Mouse (Mus musculus) limb, embryonic 13.5 days (tissue): ENCODE results near the gene Pde6c. TPM values are rescaled to one million over a fixed set of nuclear protein-coding genes. Genes with fewer than 3 reads are reported as not detected.

Experiments used
- ATAC-seq: fragments of 200-750 bp; cut with Nextera tagmentation; 2 replicates; pipeline ENCODE4 v1.8.0; 2017; ENCODE audit warnings: low read depth, moderate number of reproducible peaks, moderate TSS enrichment; ENCODE audit not compliant: low FRiP score
- H3K27ac ChIP-seq: fragments of 300-500 bp; sonication (generic); 2 replicates; pipeline ENCODE4 v1.5.1; 2015; ENCODE audit warnings: inconsistent platforms, mild to moderate bottlenecking, moderate library complexity
- H3K27me3 ChIP-seq: fragments of 300-500 bp; sonication (generic); 2 replicates; pipeline ENCODE4 v1.6.1; 2015; ENCODE audit warnings: mild to moderate bottlenecking, inconsistent platforms
- H3K36me3 ChIP-seq: fragments of 300-500 bp; sonication (generic); 2 replicates; pipeline ENCODE4 v1.6.1; 2015; ENCODE audit warnings: inconsistent platforms, mild to moderate bottlenecking, moderate library complexity
- H3K4me1 ChIP-seq: fragments of 300-500 bp; sonication (generic); 2 replicates; pipeline ENCODE4 v1.6.1; 2015; ENCODE audit warnings: inconsistent platforms
- H3K4me2 ChIP-seq: fragments of 300-500 bp; sonication (generic); replicated peaks from 2 replicates; pipeline ENCODE4 v1.6.1; 2015; ENCODE audit warnings: inconsistent platforms, mild to moderate bottlenecking, moderate library complexity
- H3K4me3 ChIP-seq: fragments of 300-500 bp; sonication (generic); 2 replicates; pipeline ENCODE4 v1.5.1; 2015; ENCODE audit warnings: moderate library complexity, mild to moderate bottlenecking, inconsistent platforms
- H3K9ac ChIP-seq: fragments of 300-500 bp; sonication (generic); 2 replicates; pipeline ENCODE4 v1.6.1; 2015; ENCODE audit warnings: mild to moderate bottlenecking, inconsistent platforms
- H3K9me3 ChIP-seq: fragments of 300-500 bp; sonication (generic); 2 replicates; pipeline ENCODE4 v1.6.1; 2016; ENCODE audit warnings: inconsistent platforms
- WGBS: fragments of 180-500 bp; shearing (Covaris S2); methylation state at CpG from one replicate; pipeline ENCODE4 v1.1.7; 2015; 5-methylcytosine and 5-hydroxymethylcytosine counted together
- polyA plus RNA-seq: library from polyadenylated mRNA; unstranded; fragments of >200 nt; fragmentation: Nextera tagmentation; extraction: Ambion mirVana; gene quantifications from 2 replicates; pipeline ENCODE4 v1.2.1, GENCODE M21; 2015

Gene Pde6c
- not detected in 2 replicates for polyA plus RNA-seq

DNA sequence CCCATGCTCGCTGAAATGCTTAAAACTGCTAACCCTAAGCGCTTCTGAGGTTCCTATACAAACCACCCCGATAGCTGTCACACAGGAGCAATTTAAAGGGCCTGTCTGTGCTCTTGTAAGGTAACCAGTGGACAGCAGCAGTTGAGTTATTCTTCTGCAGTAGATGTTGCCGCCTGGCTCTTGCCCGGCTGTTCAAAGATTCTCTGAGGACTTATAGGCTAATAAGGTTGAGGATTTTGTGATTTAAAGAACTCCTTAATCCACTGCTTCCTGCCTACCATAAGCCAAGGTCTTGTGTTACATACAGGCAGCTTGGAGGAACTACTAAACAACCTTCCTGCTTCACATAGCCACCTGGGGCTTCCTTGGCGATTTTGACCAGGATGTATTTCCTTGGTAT lies at the start of gene Pde6c:
Gene Pde6c (plus strand): TSS at position 301 of the 400 bp plus-strand sequence.
- no peak for ATAC-seq
- H3K36me3 ChIP-seq = no peaks in the 10 kb centered on the region
- H3K9ac ChIP-seq = no peak within 1 kb of the TSS
- H3K4me2 ChIP-seq = no peak within 1 kb of the TSS
- no peaks in the 10 kb centered on the region for H3K4me1 ChIP-seq
- H3K27me3 ChIP-seq = no peaks in the 10 kb centered on the region
- H3K27ac ChIP-seq = no peak within 1 kb of the TSS
- H3K9me3 ChIP-seq = no peaks in the 10 kb centered on the region
- no peak within 1 kb of the TSS for H3K4me3 ChIP-seq
- WGBS = 62% methylated on average over 6 of the region's 6 CpGs

- H3K4me2 ChIP-seq = no peak overlapping the region
- H3K27me3 ChIP-seq = no peaks in the 10 kb centered on the region
- no peak for ATAC-seq
- H3K9me3 ChIP-seq = no peaks in the 10 kb centered on the region
- H3K36me3 ChIP-seq = no peaks in the 10 kb centered on the region
- no peaks in the 10 kb centered on the region for H3K4me1 ChIP-seq
- H3K27ac ChIP-seq = no peak overlapping the region
- no peak overlapping the region for H3K9ac ChIP-seq
- 58% methylated on average over 5 of the region's 5 CpGs for WGBS
- H3K4me3 ChIP-seq = no peak overlapping the region
Observed at GRCm38 (mm10) chr19:38082931-38083525, 49.6 kb upstream of the Pde6c start.

- H3K4me1 ChIP-seq = no peaks in the 10 kb centered on the region
- no peak overlapping the region for H3K4me3 ChIP-seq
- WGBS = 88% methylated on average over 4 of the region's 4 CpGs
- H3K27me3 ChIP-seq = no peaks in the 10 kb centered on the region
- H3K9me3 ChIP-seq = no peaks in the 10 kb centered on the region
- no peak overlapping the region for H3K4me2 ChIP-seq
- no peak overlapping the region for H3K9ac ChIP-seq
- no peaks in the 10 kb centered on the region for H3K36me3 ChIP-seq
- no peak overlapping the region for H3K27ac ChIP-seq
- no peak for ATAC-seq
Observed at GRCm38 (mm10) chr19:38085841-38086240, 46.7 kb upstream of the Pde6c start.

DNA sequence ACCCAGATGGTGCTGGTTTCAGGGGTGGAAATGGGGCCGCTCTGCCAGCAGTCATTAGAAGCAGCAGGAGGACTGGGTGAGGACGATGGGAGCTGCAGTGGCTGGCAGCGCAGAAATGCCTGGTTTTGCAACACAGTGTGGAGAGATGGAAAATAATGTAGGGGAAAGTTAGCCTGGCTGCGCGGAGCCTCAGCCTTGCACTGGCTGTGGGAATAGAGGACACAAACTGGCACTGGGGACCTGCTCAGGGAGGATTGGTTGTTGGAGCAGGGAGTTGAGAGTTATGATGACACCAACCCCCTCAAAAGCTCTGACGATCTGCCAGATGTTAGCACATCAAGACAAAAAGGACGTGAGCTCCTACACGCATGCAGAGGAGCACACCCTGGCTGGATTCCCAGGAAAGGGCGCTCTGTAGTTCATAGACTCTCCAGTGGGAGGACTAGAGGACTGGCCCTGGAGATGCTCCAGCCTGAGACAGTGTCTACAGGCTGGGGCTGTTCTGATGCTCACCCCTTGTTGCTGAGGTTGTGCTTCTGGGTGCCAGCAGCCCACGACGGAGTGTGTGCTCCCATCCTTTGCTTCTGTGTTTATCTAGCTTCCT lies 45.5 kb upstream of the Pde6c start:
- no peaks in the 10 kb centered on the region for H3K9me3 ChIP-seq
- no peak overlapping the region for H3K27ac ChIP-seq
- H3K4me1 ChIP-seq = 0 out of 2 replicates have a peak, but pooled peaks cover 4% of the 10 kb centered on the region
- peak; percentile 59; the same call in 1 of the 2 replicates for ATAC-seq
- 57% methylated on average over 11 of the region's 11 CpGs for WGBS
- no peaks in the 10 kb centered on the region for H3K36me3 ChIP-seq
- H3K27me3 ChIP-seq = no peaks in the 10 kb centered on the region
- no peak overlapping the region for H3K4me3 ChIP-seq
- H3K9ac ChIP-seq = no peak overlapping the region
- no peak overlapping the region for H3K4me2 ChIP-seq

DNA sequence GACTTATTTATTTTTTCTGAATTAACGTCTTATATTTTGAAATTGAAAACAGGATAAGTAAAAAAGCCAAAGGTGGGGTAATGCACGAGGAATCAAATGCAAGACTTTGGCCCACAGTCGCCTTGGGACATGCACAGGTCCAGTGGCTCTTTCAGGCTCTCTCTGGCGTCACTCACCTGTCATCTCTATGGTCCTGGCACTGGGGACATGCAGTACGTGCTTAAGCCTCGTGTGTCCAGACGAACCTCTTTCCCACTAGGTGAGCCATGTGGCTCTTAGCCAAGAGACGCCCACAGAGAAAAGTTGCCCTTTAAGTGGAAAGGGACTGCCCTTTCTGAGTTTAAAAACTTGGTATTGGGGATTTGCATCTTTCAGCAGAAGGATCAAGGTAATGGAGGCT lies 43.2 kb upstream of the Pde6c start:
- Histone ChIP-seq H3K9me3 (no peaks in the 10 kb centered on the region), H3K4me2 (no peak overlapping the region), H3K4me3 (no peak overlapping the region), H3K27ac (no peak overlapping the region), H3K9ac (no peak overlapping the region), H3K27me3 (peaks cover 9% of the 10 kb centered on the region), H3K4me1 (0 out of 2 replicates have a peak, but pooled peaks cover 4% of the 10 kb centered on the region), H3K36me3 (no peaks in the 10 kb centered on the region)
- 75% methylated on average over 8 of the region's 8 CpGs for WGBS
- no peak for ATAC-seq

- Histone ChIP-seq H3K27me3 (peaks cover 31% of the 10 kb centered on the region), H3K27ac (no peak overlapping the region), H3K4me3 (no peak overlapping the region), H3K36me3 (no peaks in the 10 kb centered on the region), H3K9me3 (no peaks in the 10 kb centered on the region), H3K4me1 (0 out of 2 replicates have a peak, but pooled peaks cover 4% of the 10 kb centered on the region), H3K4me2 (no peak overlapping the region), H3K9ac (no peak overlapping the region)
- no peak for ATAC-seq
- WGBS = 33% methylated on average over 4 of the region's 4 CpGs
Observed at GRCm38 (mm10) chr19:38091512-38091985, 41.0 kb upstream of the Pde6c start.

DNA sequence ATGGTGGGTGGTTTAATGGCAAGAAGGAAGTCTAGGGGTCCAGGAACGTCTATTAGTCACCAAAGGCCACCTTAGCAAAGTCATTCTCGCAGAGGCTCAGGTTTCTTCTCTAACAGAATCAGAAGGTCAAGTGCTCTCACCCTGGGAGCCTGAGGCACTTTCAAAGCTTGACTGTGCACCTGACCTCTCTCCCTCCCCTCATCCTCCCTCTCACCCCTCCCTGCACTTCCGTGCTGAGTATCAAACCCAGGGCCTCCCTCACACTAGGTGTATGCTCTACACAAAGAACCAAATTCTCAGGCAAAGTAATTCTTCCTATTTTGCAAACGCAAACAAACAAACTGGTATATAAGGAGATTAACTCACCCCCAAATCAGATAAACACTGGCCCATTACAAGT lies 36.4 kb upstream of the Pde6c start:
- H3K27ac ChIP-seq = no peak overlapping the region
- peaks cover 71% of the 10 kb centered on the region for H3K27me3 ChIP-seq
- WGBS = 5% methylated on average over 4 of the region's 4 CpGs
- no peak overlapping the region for H3K4me3 ChIP-seq
- no peaks in the 10 kb centered on the region for H3K36me3 ChIP-seq
- ATAC-seq = no peak
- H3K9ac ChIP-seq = no peak overlapping the region
- H3K9me3 ChIP-seq = no peaks in the 10 kb centered on the region
- peaks cover 15% of the 10 kb centered on the region for H3K4me1 ChIP-seq
- no peak overlapping the region for H3K4me2 ChIP-seq

DNA sequence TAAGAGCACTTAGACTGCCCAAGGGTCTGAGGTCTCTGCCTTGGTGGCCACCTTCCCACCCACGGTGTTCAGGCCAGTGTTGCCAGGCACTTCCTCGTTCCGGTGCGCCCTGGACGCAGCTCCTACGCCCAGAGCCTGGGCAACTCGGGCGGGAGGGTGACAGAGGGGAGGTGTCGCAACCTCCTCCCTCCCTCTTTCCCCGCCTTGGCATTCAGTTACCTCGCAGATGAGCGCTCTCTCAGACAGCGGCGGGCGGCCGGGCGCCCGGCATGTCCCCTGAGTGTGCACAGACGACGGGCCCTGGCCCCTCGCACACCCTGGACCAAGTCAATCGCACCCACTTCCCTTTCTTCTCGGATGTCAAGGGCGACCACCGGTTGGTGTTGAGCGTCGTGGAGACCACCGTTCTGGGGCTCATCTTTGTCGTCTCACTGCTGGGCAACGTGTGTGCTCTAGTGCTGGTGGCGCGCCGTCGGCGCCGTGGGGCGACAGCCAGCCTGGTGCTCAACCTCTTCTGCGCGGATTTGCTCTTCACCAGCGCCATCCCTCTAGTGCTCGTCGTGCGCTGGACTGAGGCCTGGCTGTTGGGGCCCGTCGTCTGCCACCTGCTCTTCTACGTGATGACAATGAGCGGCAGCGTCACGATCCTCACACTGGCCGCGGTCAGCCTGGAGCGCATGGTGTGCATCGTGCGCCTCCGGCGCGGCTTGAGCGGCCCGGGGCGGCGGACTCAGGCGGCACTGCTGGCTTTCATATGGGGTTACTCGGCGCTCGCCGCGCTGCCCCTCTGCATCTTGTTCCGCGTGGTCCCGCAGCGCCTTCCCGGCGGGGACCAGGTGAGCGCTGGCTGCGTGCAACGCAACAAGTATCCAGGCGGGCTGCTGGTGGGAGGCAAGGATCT lies 35.5 kb upstream of the Pde6c start, which contains the start of gene Ffar4:
Gene Ffar4 (plus strand): TSS at position 214 of the 901 bp plus-strand sequence.
- H3K27me3 ChIP-seq = peaks cover 71% of the 10 kb centered on the region
- no peaks in the 10 kb centered on the region for H3K9me3 ChIP-seq
- 1% methylated on average over 74 of the region's 77 CpGs for WGBS
- H3K4me3 ChIP-seq = peak within 1 kb of the TSS; percentile 42
- H3K9ac ChIP-seq = peak within 1 kb of the TSS; percentile 43; the same call in 1 of the 2 replicates
- no peaks in the 10 kb centered on the region for H3K36me3 ChIP-seq
- H3K4me2 ChIP-seq = peak within 1 kb of the TSS; percentile 67
- H3K4me1 ChIP-seq = peaks cover 12% of the 10 kb centered on the region
- no peak within 1 kb of the TSS for H3K27ac ChIP-seq
- ATAC-seq = peak; percentile 36; the same call in 1 of the 2 replicates

DNA sequence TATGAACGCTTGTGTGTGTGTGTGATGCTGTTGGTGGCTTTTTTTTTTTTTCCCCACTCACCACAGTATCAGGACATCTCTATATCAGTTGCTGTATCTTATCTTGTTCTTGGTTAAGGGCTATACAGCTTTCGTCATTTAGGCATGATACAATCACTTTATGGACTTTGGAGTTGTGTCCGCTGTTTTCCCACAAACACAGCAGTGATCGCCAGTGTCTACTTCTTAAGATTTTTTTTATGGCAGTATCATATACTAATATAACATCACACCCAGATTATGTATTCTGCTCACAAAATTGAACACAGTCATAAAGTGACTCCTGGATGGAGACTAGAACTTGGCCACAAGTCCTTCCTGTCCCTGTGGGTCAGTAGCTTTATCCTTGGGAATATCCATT lies 24.7 kb upstream of the Pde6c start:
- Histone ChIP-seq H3K27me3 (0 out of 2 replicates have a peak, but pooled peaks cover 3% of the 10 kb centered on the region), H3K27ac (no peak overlapping the region), H3K9me3 (no peaks in the 10 kb centered on the region), H3K36me3 (no peaks in the 10 kb centered on the region), H3K9ac (no peak overlapping the region), H3K4me1 (peaks cover 7% of the 10 kb centered on the region), H3K4me2 (no peak overlapping the region), H3K4me3 (no peak overlapping the region)
- ATAC-seq = no peak
- WGBS = 90% methylated on average over 4 of the region's 4 CpGs

DNA sequence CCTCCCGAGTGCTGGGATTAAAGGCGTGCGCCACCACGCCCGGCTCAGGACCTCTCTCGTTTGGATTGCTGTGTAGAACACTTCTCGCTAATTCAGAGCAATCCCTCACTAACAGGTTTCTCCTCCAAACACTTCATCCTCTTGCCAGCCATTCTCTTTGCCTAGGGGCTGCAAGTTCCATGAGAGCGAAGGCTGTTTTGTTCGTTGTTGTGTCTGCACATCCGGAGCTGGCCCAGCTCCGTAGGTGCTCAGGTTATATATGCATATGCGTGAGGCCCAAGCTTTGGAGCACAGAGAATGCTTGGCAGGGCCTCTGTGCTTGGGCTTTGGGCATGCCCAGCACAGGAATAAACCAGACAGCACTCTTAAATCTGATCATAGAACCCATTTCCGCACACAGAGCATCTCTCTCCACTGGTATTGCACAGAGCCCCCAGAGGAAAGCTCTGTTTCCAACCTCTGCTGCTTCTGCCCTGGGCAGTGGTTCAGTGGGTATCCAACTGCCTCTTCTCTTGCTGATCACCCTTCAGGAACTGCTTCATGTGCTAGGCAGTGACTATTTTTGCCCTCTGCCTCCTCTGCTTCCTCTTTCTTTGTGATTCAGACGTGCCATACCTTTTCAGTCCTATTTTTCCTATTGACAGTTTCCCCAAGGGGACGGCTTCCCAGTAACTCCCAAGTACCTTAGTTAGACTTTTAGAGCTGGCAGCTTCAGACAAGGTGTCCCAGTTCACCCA lies 22.9 kb upstream of the Pde6c start:
- ATAC-seq = no peak
- 90% methylated on average over 15 of the region's 15 CpGs for WGBS
- Histone ChIP-seq H3K4me2 (no peak overlapping the region), H3K27me3 (0 out of 2 replicates have a peak, but pooled peaks cover 3% of the 10 kb centered on the region), H3K9ac (no peak overlapping the region), H3K4me1 (peaks cover 7% of the 10 kb centered on the region), H3K27ac (no peak overlapping the region), H3K9me3 (no peaks in the 10 kb centered on the region), H3K36me3 (no peaks in the 10 kb centered on the region), H3K4me3 (no peak overlapping the region)

DNA sequence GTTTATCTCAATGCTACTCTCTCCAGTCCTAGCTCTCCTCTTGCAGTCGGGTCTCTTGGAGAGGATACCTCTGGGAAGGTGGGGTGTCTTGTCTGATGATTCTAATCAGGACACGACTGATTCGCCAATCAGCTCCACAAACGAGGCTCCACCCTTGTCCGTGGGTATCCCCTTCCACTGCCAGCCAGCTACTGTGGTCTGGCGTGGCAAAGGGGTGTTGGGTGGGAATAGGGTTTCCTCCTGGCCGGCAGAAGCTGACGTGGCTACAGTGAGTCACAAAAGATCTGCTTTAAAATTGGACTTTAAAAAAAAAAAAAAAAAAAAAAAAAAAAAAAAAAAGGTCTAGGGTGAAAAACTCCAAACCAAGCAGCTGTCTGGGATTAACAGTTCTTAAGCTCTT lies 21.5 kb upstream of the Pde6c start:
- 79% methylated on average over 8 of the region's 8 CpGs for WGBS

More for the DNA sequence above, 21.5 kb upstream of the Pde6c start:
- Histone ChIP-seq H3K4me3 (no peak overlapping the region), H3K9me3 (no peaks in the 10 kb centered on the region), H3K36me3 (no peaks in the 10 kb centered on the region), H3K4me2 (no peak overlapping the region), H3K27me3 (no peaks in the 10 kb centered on the region), H3K9ac (no peak overlapping the region), H3K27ac (no peak overlapping the region), H3K4me1 (peaks cover 7% of the 10 kb centered on the region)
- no peak for ATAC-seq
